Mouse (Mus musculus) intestine, postnatal 0 days (tissue): ENCODE measurements at regions not wholly inside any gene's neighbourhood (a gene's known extent, or its start where the extent isn't known, plus 50 kb on each side); places are given as distances from the start of the nearest gene placed in this dataset.

ENCODE experiments used
- ATAC-seq: fragments of 200-750 bp; cut with Nextera tagmentation; 2 replicates; pipeline ENCODE4 v1.8.0; 2017; ENCODE audit warnings: mild to moderate bottlenecking, moderate TSS enrichment, moderate library complexity
- H3K27ac ChIP-seq: fragments of 300-500 bp; sonication (generic); 2 replicates; pipeline ENCODE4 v1.5.1; 2014; ENCODE audit warnings: mild to moderate bottlenecking, low read depth, low read length, moderate library complexity
- H3K27me3 ChIP-seq: fragments of 300-500 bp; sonication (generic); replicated peaks from 2 replicates; pipeline ENCODE4 v1.6.1; 2014; ENCODE audit warnings: low read length, mixed read lengths; ENCODE audit not compliant: control insufficient read depth, insufficient read depth
- H3K36me3 ChIP-seq: fragments of 300-500 bp; sonication (generic); 2 replicates; pipeline ENCODE4 v1.6.1; 2014; ENCODE audit warnings: mild to moderate bottlenecking, moderate library complexity; ENCODE audit not compliant: control insufficient read depth, insufficient read depth
- H3K4me1 ChIP-seq: fragments of 300-500 bp; sonication (generic); replicated peaks from 2 replicates; pipeline ENCODE4 v1.6.1; 2014; ENCODE audit warnings: antibody characterized with exemption, low read length, mixed read lengths; ENCODE audit not compliant: control insufficient read depth, insufficient read depth
- H3K4me2 ChIP-seq: fragments of 300-500 bp; sonication (generic); replicated peaks from 2 replicates; pipeline ENCODE4 v1.6.1; 2014; ENCODE audit warnings: low read depth, mild to moderate bottlenecking, moderate library complexity
- H3K4me3 ChIP-seq: fragments of 300-500 bp; sonication (generic); 2 replicates; pipeline ENCODE4 v1.5.1; 2014; ENCODE audit warnings: low read depth, low read length
- H3K9ac ChIP-seq: fragments of 300-500 bp; sonication (generic); 2 replicates; pipeline ENCODE4 v1.6.1; 2014; ENCODE audit warnings: mild to moderate bottlenecking, low read depth, low read length
- H3K9me3 ChIP-seq: fragments of 300-500 bp; sonication (generic); 2 replicates; pipeline ENCODE4 v1.6.1; 2016; ENCODE audit warnings: mixed run types; ENCODE audit not compliant: control insufficient read depth
- CTCF ChIP-seq: sonication (generic); IDR thresholded peaks from 2 replicates; pipeline ENCODE4 v1.5.1; 2016; ENCODE audit warnings: low read depth, mild to moderate bottlenecking, control low read depth, antibody characterized with exemption, moderate library complexity
- WGBS: fragments of 180-500 bp; shearing (Covaris S2); extraction: QIAGEN DNeasy Blood & Tissue Kit; methylation state at CpG from one replicate; pipeline ENCODE4 v1.1.7; 2014; 5-methylcytosine and 5-hydroxymethylcytosine counted together

- Histone ChIP-seq H3K36me3 (no peaks in the 10 kb centered on the region), H3K4me1 (no peaks in the 10 kb centered on the region), H3K27ac (no peak overlapping the region), H3K4me2 (no peak overlapping the region), H3K27me3 (no peaks in the 10 kb centered on the region), H3K4me3 (no peak overlapping the region), H3K9ac (no peak overlapping the region), H3K9me3 (no peaks in the 10 kb centered on the region)
- WGBS: 34% methylated on average over 1 of the region's 1 CpGs
- no peak for ATAC-seq
- no peak for TF ChIP-seq CTCF
These were observed 105.6 kb upstream of the Npy start for GRCm38 (mm10) chr6:49716945-49717344.

DNA sequence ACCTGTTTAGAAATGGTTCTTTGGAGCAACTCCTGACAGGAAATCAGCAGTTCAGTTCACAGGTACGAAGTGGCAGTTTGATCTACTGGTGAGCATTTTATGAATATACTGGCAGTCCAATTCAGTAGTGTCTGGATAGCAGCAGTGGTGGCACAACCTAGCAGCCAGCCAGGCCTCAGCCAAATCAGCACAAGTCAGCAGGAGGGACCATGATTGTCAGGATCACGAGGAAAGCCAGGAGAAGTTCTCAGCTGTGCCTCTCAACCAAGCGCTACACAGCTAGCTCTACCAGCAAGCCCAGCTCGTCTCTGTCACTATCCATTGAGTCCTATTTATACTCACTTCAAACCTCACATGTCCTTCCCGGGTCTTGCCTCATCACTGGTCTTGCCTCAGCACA is 89.3 kb upstream of the Npy start:
- ATAC-seq: no peak
- Histone ChIP-seq H3K27ac (no peak overlapping the region), H3K4me1 (no peaks in the 10 kb centered on the region), H3K27me3 (no peaks in the 10 kb centered on the region), H3K36me3 (no peaks in the 10 kb centered on the region), H3K9me3 (no peaks in the 10 kb centered on the region), H3K9ac (no peak overlapping the region), H3K4me2 (no peak overlapping the region), H3K4me3 (no peak overlapping the region)
- no peak for TF ChIP-seq CTCF
- 76% methylated on average over 5 of the region's 5 CpGs for WGBS

DNA sequence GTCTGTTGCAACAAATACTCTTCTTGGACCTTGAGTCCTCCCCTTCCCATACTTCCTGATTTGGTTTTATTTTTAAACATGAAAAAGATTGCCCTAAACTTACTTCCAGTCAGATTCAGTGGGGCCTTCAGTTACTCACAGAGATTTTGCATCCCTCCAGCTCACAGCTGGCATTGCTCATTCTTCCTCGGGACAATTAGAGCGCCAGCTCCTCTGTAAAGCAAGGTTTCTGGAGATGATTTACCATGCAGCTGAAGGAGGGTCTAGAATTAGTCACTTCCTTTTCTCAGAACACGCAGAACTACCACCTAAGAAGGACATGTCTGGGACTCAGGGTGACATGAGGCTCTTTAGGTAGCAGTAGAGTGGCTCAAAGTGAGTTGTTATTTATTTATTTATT is 79.4 kb upstream of the Npy start:
- H3K4me1 ChIP-seq: no peaks in the 10 kb centered on the region
- ATAC-seq: no peak
- WGBS: 48% methylated on average over 3 of the region's 3 CpGs
- H3K4me3 ChIP-seq: no peak overlapping the region
- no peaks in the 10 kb centered on the region for H3K27me3 ChIP-seq
- no peak overlapping the region for H3K9ac ChIP-seq
- no peak overlapping the region for H3K27ac ChIP-seq
- H3K36me3 ChIP-seq: no peaks in the 10 kb centered on the region
- no peaks in the 10 kb centered on the region for H3K9me3 ChIP-seq
- no peak for TF ChIP-seq CTCF
- H3K4me2 ChIP-seq: no peak overlapping the region

DNA sequence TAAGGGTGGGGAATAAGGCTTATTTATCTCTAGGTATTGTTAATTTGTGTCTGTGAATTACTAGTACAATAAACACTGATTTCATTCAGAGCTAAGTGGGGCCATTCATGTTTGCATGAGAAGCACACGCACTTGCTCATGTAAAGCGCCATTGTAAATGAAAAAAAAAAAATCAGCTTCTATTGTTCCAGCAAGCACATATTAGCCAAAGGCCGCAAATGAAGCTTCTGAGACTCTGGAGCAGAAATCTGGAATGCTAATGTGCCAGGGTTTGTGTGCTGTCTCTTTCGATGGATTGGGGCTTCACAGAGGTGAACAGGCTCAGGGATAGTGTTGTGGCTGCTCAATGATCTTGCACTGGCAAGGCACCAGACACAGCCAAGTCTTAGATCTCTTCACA is 77.2 kb upstream of the Npy start:
- no peaks in the 10 kb centered on the region for H3K27me3 ChIP-seq
- H3K4me2 ChIP-seq: no peak overlapping the region
- H3K4me3 ChIP-seq: no peak overlapping the region
- H3K4me1 ChIP-seq: no peaks in the 10 kb centered on the region
- WGBS: 83% methylated on average over 4 of the region's 4 CpGs
- no peaks in the 10 kb centered on the region for H3K9me3 ChIP-seq
- no peak overlapping the region for H3K27ac ChIP-seq
- ATAC-seq: no peak
- TF ChIP-seq CTCF: no peak
- no peaks in the 10 kb centered on the region for H3K36me3 ChIP-seq
- no peak overlapping the region for H3K9ac ChIP-seq

DNA sequence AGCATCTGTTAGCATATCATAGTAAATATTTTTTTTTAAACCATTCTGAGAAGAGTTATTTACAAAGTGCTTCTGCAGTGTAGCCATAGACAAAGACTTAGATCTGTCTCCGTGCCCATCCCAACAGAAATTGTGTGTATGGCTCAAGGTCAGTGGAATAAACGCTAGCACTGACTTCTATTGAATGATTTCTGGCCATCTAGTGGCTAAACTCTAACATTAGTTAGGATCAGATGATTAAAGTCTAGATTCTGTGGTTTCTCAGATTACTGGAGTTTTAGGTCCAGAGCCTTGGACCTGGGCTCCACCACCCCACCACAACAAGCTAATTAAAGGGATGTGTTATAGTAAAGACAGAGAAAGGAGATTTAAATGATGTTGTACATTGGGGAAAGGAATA is 72.0 kb upstream of the Npy start:
- Histone ChIP-seq H3K27me3 (no peaks in the 10 kb centered on the region), H3K4me3 (no peak overlapping the region), H3K4me2 (no peak overlapping the region), H3K4me1 (no peaks in the 10 kb centered on the region), H3K36me3 (no peaks in the 10 kb centered on the region), H3K9me3 (no peaks in the 10 kb centered on the region), H3K9ac (no peak overlapping the region), H3K27ac (no peak overlapping the region)
- TF ChIP-seq CTCF: peak; percentile 49
- ATAC-seq: no peak
- WGBS: 41% methylated on average over 2 of the region's 2 CpGs

DNA sequence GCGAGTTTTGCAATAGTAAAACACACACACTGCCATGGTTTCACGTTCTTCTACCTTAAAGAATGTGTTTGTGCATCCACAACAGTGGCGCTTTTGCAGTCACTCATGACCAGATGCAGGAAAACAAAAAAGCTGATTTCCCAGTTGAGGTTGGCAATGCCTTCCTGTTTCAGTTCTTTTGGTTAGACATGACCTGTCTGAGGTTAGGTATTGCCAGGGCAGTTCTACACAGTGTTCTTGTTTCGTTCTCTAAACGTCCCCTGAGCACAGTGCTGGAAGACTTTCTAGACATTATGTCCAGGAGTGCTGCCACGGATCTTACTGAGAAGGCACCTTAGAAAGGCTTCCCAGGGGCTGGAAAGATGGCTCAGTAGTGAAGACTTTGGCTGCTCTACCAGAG is 62.9 kb upstream of the Npy start:
- H3K9ac ChIP-seq: no peak overlapping the region
- no peak for TF ChIP-seq CTCF
- H3K36me3 ChIP-seq: no peaks in the 10 kb centered on the region
- H3K27me3 ChIP-seq: no peaks in the 10 kb centered on the region
- H3K4me3 ChIP-seq: no peak overlapping the region
- no peaks in the 10 kb centered on the region for H3K9me3 ChIP-seq
- WGBS: 86% methylated on average over 6 of the region's 6 CpGs
- no peak for ATAC-seq
- H3K27ac ChIP-seq: no peak overlapping the region
- no peaks in the 10 kb centered on the region for H3K4me1 ChIP-seq
- no peak overlapping the region for H3K4me2 ChIP-seq

DNA sequence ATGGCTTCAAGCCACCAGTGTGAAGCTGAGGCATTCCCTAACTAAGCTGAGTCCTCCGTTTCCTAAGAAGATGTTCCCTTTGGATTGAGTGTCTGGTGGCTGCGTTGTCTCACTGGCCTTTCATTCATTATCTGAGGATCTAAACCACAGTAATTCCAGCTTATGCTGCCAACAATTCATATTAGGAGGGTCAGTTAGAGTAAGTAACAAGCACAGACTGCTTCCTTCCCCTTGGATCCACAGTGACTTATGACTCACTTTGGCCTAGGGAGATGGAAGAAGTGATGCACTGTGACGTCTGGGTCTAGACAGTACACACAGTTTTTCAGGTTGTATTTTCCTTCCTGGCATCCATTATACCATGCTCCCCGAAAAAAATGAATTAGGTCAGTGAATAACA is 57.8 kb upstream of the Npy start:
- Histone ChIP-seq H3K9me3 (no peaks in the 10 kb centered on the region), H3K4me1 (no peaks in the 10 kb centered on the region), H3K4me2 (no peak overlapping the region), H3K36me3 (no peaks in the 10 kb centered on the region), H3K9ac (no peak overlapping the region), H3K27ac (no peak overlapping the region), H3K27me3 (no peaks in the 10 kb centered on the region), H3K4me3 (no peak overlapping the region)
- no peak for TF ChIP-seq CTCF
- WGBS: 87% methylated on average over 4 of the region's 4 CpGs
- no peak for ATAC-seq
